In the genomic region with DNA sequence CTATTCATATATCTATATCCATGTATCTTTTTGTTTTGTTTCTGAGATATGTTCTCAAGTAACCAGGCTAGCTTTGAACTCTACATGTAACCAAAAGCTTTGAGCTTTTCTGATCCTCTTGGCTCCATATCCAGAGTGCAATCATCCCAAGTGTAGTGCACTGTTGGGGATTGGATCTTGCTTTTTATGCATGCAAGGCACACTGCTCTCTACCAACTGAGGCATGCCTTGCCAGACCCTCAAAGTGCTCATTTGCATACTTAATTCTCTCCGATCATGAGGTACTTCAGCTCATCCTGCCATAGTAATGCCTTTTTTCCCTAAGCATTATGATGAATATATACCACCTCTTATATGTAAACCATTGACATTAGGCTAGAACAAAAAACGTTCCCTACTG, we compare ENCODE assay signal across 27 mouse cellular contexts. TPM values are rescaled to one million over a fixed set of nuclear protein-coding genes. Genes with fewer than 3 reads are reported as not detected.
A peak's percentile ranks its signal among the peaks of the same experiment; 100 is the strongest.
DNase-seq lines count a peak whose midpoint lies in the region; ATAC-seq and TF ChIP-seq lines count a peak whose summit lies in the region.
"Had no signal": no experiment of that assay in that cellular context is flagged by ENCODE, and none has a peak within 500 bp of the region (broad histone marks: within the 10 kb centered on the region; RNA-seq: fewer than 3 reads in every experiment).

No protein-coding gene starts in this region.

- peaks cover 11% of the 10 kb centered on the region for H3K36me3 ChIP-seq in forebrain, embryonic 16.5 days (ENCODE audit: control insufficient read depth, insufficient read depth)
- peaks cover 15% of the 10 kb centered on the region for H3K36me3 ChIP-seq in forebrain, embryonic 12.5 days (replicated peaks)
- peaks cover 16% of the 10 kb centered on the region for H3K36me3 ChIP-seq in hindbrain, postnatal 0 days (ENCODE audit: insufficient read depth, low read length)
- H3K36me3 ChIP-seq in hindbrain, embryonic 16.5 days (ENCODE audit: control insufficient read depth, insufficient read depth, low read length), result peaks cover 11% of the 10 kb centered on the region
- peaks cover 10% of the 10 kb centered on the region for H3K36me3 ChIP-seq in neural tube, embryonic 12.5 days
- H3K36me3 ChIP-seq in neural tube, embryonic 15.5 days, result peaks cover 12% of the 10 kb centered on the region

- no peaks in the 10 kb centered on the region for H3K9me3 ChIP-seq in forebrain, embryonic 16.5 days (ENCODE audit: control insufficient read depth, low read length)
- H3K9me3 ChIP-seq in forebrain, embryonic 12.5 days, result no peaks in the 10 kb centered on the region
- H3K9me3 ChIP-seq in hindbrain, postnatal 0 days (ENCODE audit: low read length), result no peaks in the 10 kb centered on the region
- H3K9me3 ChIP-seq in hindbrain, embryonic 16.5 days (ENCODE audit: control insufficient read depth, low read length), result no peaks in the 10 kb centered on the region
- H3K9me3 ChIP-seq in neural tube, embryonic 12.5 days, result no peaks in the 10 kb centered on the region
- no peaks in the 10 kb centered on the region for H3K9me3 ChIP-seq in neural tube, embryonic 15.5 days (replicated peaks)
- H3K9me3 ChIP-seq: forebrain, embryonic 10.5 days; heart, embryonic 12.5 days; heart, embryonic 15.5 days; hindbrain, embryonic 10.5 days; intestine, embryonic 15.5 days had no signal

- TF ChIP-seq CTCF in hindbrain, postnatal 0 days (IDR thresholded peaks at IDR 0.05; ENCODE audit: low read depth), result no peak

- H3K4me2 ChIP-seq in forebrain, embryonic 16.5 days (ENCODE audit: low read length), result no peak overlapping the region
- no peak overlapping the region for H3K4me2 ChIP-seq in forebrain, embryonic 12.5 days
- H3K4me2 ChIP-seq in hindbrain, postnatal 0 days (ENCODE audit: low read depth, low read length), result no peak overlapping the region
- no peak overlapping the region for H3K4me2 ChIP-seq in hindbrain, embryonic 16.5 days (ENCODE audit: low read length)
- H3K4me2 ChIP-seq in neural tube, embryonic 12.5 days (replicated peaks), result no peak overlapping the region
- no peak overlapping the region for H3K4me2 ChIP-seq in neural tube, embryonic 15.5 days
- H3K4me2 ChIP-seq: heart, embryonic 12.5 days; heart, embryonic 15.5 days; intestine, embryonic 15.5 days had no signal

- H3K27ac ChIP-seq in forebrain, embryonic 16.5 days (ENCODE audit: low read length), result no peak overlapping the region
- H3K27ac ChIP-seq in forebrain, embryonic 12.5 days, result no peak overlapping the region
- H3K27ac ChIP-seq in hindbrain, postnatal 0 days, result no peak overlapping the region
- no peak overlapping the region for H3K27ac ChIP-seq in hindbrain, embryonic 16.5 days (ENCODE audit: low read depth, low read length)
- H3K27ac ChIP-seq in neural tube, embryonic 12.5 days, result no peak overlapping the region
- H3K27ac ChIP-seq in neural tube, embryonic 15.5 days (replicated peaks), result no peak overlapping the region
- H3K27ac ChIP-seq: forebrain, embryonic 10.5 days; heart, embryonic 15.5 days; hindbrain, embryonic 10.5 days; intestine, embryonic 15.5 days had no signal

- H3K4me3 ChIP-seq in forebrain, embryonic 16.5 days (replicated peaks; ENCODE audit: low read length), result no peak overlapping the region
- H3K4me3 ChIP-seq in forebrain, embryonic 12.5 days (replicated peaks), result no peak overlapping the region
- no peak overlapping the region for H3K4me3 ChIP-seq in hindbrain, postnatal 0 days (ENCODE audit: low read length)
- no peak overlapping the region for H3K4me3 ChIP-seq in hindbrain, embryonic 16.5 days (ENCODE audit: low read length)
- H3K4me3 ChIP-seq in neural tube, embryonic 12.5 days, result no peak overlapping the region
- no peak overlapping the region for H3K4me3 ChIP-seq in neural tube, embryonic 15.5 days (replicated peaks)
- H3K4me3 ChIP-seq: forebrain, embryonic 10.5 days; heart, embryonic 12.5 days; heart, embryonic 15.5 days; hindbrain, embryonic 10.5 days; intestine, embryonic 15.5 days had no signal

- peak; percentile 65; the same call in 1 of the 2 replicates for ATAC-seq in forebrain, embryonic 16.5 days
- ATAC-seq in forebrain, embryonic 12.5 days (ENCODE audit: low FRiP score), result no peak
- no peak; the same call in 1 of the 2 replicates for ATAC-seq in hindbrain, postnatal 0 days
- no peak for ATAC-seq in hindbrain, embryonic 16.5 days
- 0 out of 2 replicates have a peak, but pooled peaks have one; percentile 53 for ATAC-seq in neural tube, embryonic 12.5 days (ENCODE audit: low FRiP score, low read depth)
- ATAC-seq in neural tube, embryonic 15.5 days (ENCODE audit: low FRiP score), result no peak; the same call in 1 of the 2 replicates
- ATAC-seq: activated CD4-positive, CD25-positive, alpha-beta regulatory T cell, adult 4 months; forebrain, embryonic 14.5 days; intestine, embryonic 15.5 days had no signal

- peak; percentile 10 for DNase-seq in hindbrain, postnatal 0 days (ENCODE audit: low spot score)
- DNase-seq: adrenal gland, adult 8-10 months; adrenal gland, postnatal 25 days; cerebellum, adult 18-20 months; cerebellum, adult 9-10 months; cerebellum, postnatal 14 days; gastrocnemius, postnatal 25 days; heart, adult 18-20 months; heart, postnatal 10 days; heart, postnatal 36 days had no signal

- H3K4me1 ChIP-seq in forebrain, embryonic 16.5 days (replicated peaks; ENCODE audit: control insufficient read depth, insufficient read depth, low read length), result no peaks in the 10 kb centered on the region; the same call in 1 of the 2 replicates
- H3K4me1 ChIP-seq in forebrain, embryonic 12.5 days, result no peaks in the 10 kb centered on the region
- H3K4me1 ChIP-seq in hindbrain, postnatal 0 days (ENCODE audit: insufficient read depth, low read length), result no peaks in the 10 kb centered on the region
- H3K4me1 ChIP-seq in hindbrain, embryonic 16.5 days (ENCODE audit: control insufficient read depth, insufficient read depth, low read depth, low read length), result no peaks in the 10 kb centered on the region
- no peaks in the 10 kb centered on the region for H3K4me1 ChIP-seq in neural tube, embryonic 12.5 days
- H3K4me1 ChIP-seq in neural tube, embryonic 15.5 days, result no peaks in the 10 kb centered on the region
- H3K4me1 ChIP-seq: forebrain, embryonic 10.5 days; hindbrain, embryonic 10.5 days; intestine, embryonic 15.5 days had no signal

- 57% methylated on average over 2 of the region's 2 CpGs for WGBS in forebrain, embryonic 16.5 days
- 64% methylated on average over 2 of the region's 2 CpGs for whole genome bisulfite sequencing in forebrain, embryonic 12.5 days
- 62% methylated on average over 2 of the region's 2 CpGs for WGBS in hindbrain, postnatal 0 days
- 66% methylated on average over 2 of the region's 2 CpGs for WGBS in hindbrain, embryonic 16.5 days
- 79% methylated on average over 2 of the region's 2 CpGs for WGBS in neural tube, embryonic 12.5 days
- WGBS in neural tube, embryonic 15.5 days, result 64% methylated on average over 2 of the region's 2 CpGs

- no peak overlapping the region for H3K9ac ChIP-seq in forebrain, embryonic 16.5 days (replicated peaks; ENCODE audit: low read depth, low read length)
- no peak overlapping the region for H3K9ac ChIP-seq in forebrain, embryonic 12.5 days
- no peak overlapping the region for H3K9ac ChIP-seq in hindbrain, postnatal 0 days (replicated peaks; ENCODE audit: low read length)
- no peak overlapping the region for H3K9ac ChIP-seq in hindbrain, embryonic 16.5 days (ENCODE audit: low read depth, low read length)
- no peak overlapping the region for H3K9ac ChIP-seq in neural tube, embryonic 12.5 days
- H3K9ac ChIP-seq in neural tube, embryonic 15.5 days (replicated peaks), result no peak overlapping the region
- H3K9ac ChIP-seq: heart, embryonic 12.5 days; heart, embryonic 15.5 days; intestine, embryonic 15.5 days had no signal

- no peaks in the 10 kb centered on the region for H3K27me3 ChIP-seq in forebrain, embryonic 16.5 days (replicated peaks; ENCODE audit: control insufficient read depth, insufficient read depth, low read length)
- H3K27me3 ChIP-seq in forebrain, embryonic 12.5 days, result no peaks in the 10 kb centered on the region
- H3K27me3 ChIP-seq in hindbrain, postnatal 0 days (ENCODE audit: insufficient read depth, low read length), result no peaks in the 10 kb centered on the region
- H3K27me3 ChIP-seq in hindbrain, embryonic 16.5 days (replicated peaks; ENCODE audit: control insufficient read depth, insufficient read depth, low read length), result no peaks in the 10 kb centered on the region
- H3K27me3 ChIP-seq in neural tube, embryonic 12.5 days (replicated peaks), result no peaks in the 10 kb centered on the region
- H3K27me3 ChIP-seq in neural tube, embryonic 15.5 days (replicated peaks), result no peaks in the 10 kb centered on the region
- H3K27me3 ChIP-seq: heart, embryonic 12.5 days; heart, embryonic 15.5 days; intestine, embryonic 15.5 days had no signal

RNA-seq across cellular contexts. Expression of a gene that starts 35.3 kb away (rescaled TPM):
- polyA plus RNA-seq in forebrain, embryonic 16.5 days (2015; fragmentation: Nextera tagmentation; extraction: Ambion mirVana), result 82.6 and 88.9 TPM in 2 replicates
- 90.6 and 97.5 TPM in 2 replicates for polyA plus RNA-seq in forebrain, embryonic 12.5 days (2016; fragmentation: Nextera tagmentation; extraction: Ambion mirVana)
- total RNA-seq in hindbrain, postnatal 0 days (2014; rRNA removed), result 29.4 and 30.0 TPM in 2 replicates
- polyA plus RNA-seq in hindbrain, postnatal 0 days (2015; fragmentation: Nextera tagmentation; extraction: Ambion mirVana), result 110 and 112 TPM in 2 replicates
- 69.7 and 75.8 TPM in 2 replicates for polyA plus RNA-seq in hindbrain, embryonic 16.5 days (2015; fragmentation: Nextera tagmentation; extraction: Ambion mirVana)
- polyA plus RNA-seq in neural tube, embryonic 12.5 days (2016; fragmentation: Nextera tagmentation; extraction: Ambion mirVana), result 83.4 and 88.5 TPM in 2 replicates
- polyA plus RNA-seq in neural tube, embryonic 15.5 days (2015; fragmentation: Nextera tagmentation; extraction: Ambion mirVana), result 76.5 and 83.2 TPM in 2 replicates

RNA-seq across cellular contexts. Expression of a gene that starts 36.0 kb away (rescaled TPM):
- 128 and 147 TPM in 2 replicates for polyA plus RNA-seq in forebrain, embryonic 16.5 days (2015; fragmentation: Nextera tagmentation; extraction: Ambion mirVana)
- polyA plus RNA-seq in forebrain, embryonic 12.5 days (2016; fragmentation: Nextera tagmentation; extraction: Ambion mirVana), result 33.8 and 34.7 TPM in 2 replicates
- 91.6 and 105 TPM in 2 replicates for total RNA-seq in hindbrain, postnatal 0 days (2014; rRNA removed)
- polyA plus RNA-seq in hindbrain, postnatal 0 days (2015; fragmentation: Nextera tagmentation; extraction: Ambion mirVana), result 166 and 168 TPM in 2 replicates
- polyA plus RNA-seq in hindbrain, embryonic 16.5 days (2015; fragmentation: Nextera tagmentation; extraction: Ambion mirVana), result 171 and 186 TPM in 2 replicates
- 73.1 and 84.9 TPM in 2 replicates for polyA plus RNA-seq in neural tube, embryonic 12.5 days (2016; fragmentation: Nextera tagmentation; extraction: Ambion mirVana)
- 144 and 164 TPM in 2 replicates for polyA plus RNA-seq in neural tube, embryonic 15.5 days (2015; fragmentation: Nextera tagmentation; extraction: Ambion mirVana)

RNA-seq across cellular contexts. Expression of a gene that starts 39.4 kb away (rescaled TPM):
- not detected in 2 replicates for polyA plus RNA-seq in forebrain, embryonic 16.5 days (2015; fragmentation: Nextera tagmentation; extraction: Ambion mirVana)
- polyA plus RNA-seq in forebrain, embryonic 12.5 days (2016; fragmentation: Nextera tagmentation; extraction: Ambion mirVana), result not detected in 2 replicates
- 1.2 and 1.3 TPM in 2 replicates for total RNA-seq in hindbrain, postnatal 0 days (2014; rRNA removed)
- polyA plus RNA-seq in hindbrain, postnatal 0 days (2015; fragmentation: Nextera tagmentation; extraction: Ambion mirVana), result 0.34 and 0.35 TPM in 2 replicates
- polyA plus RNA-seq in hindbrain, embryonic 16.5 days (2015; fragmentation: Nextera tagmentation; extraction: Ambion mirVana), result 0.37 and 0.44 TPM in 2 replicates
- polyA plus RNA-seq in neural tube, embryonic 12.5 days (2016; fragmentation: Nextera tagmentation; extraction: Ambion mirVana), result not detected in 2 replicates
- polyA plus RNA-seq in neural tube, embryonic 15.5 days (2015; fragmentation: Nextera tagmentation; extraction: Ambion mirVana), result 0.20 and 0.28 TPM in 2 replicates
- total RNA-seq: adrenal gland, adult 8-10 months; adrenal gland, postnatal 25 days; ES-E14; gastrocnemius, adult 8-10 months; gastrocnemius, postnatal 25 days; heart, postnatal 36 days had no signal
- polyA plus RNA-seq: activated CD4-positive, CD25-positive, alpha-beta regulatory T cell, adult 4 months; embryonic facial prominence, embryonic 11.5 days; embryonic facial prominence, embryonic 14.5 days; forebrain, embryonic 10.5 days; forebrain, embryonic 14.5 days; gonadal fat pad, adult 2 months; heart, embryonic 12.5 days; heart, embryonic 15.5 days; hindbrain, embryonic 10.5 days; intestine, embryonic 15.5 days had no signal

Comparison
In these comparisons a context has a peak if more than half of its experiments do, and no peak if none do; other contexts are left out.
1. ATAC-seq: peak in forebrain, embryonic 16.5 days (single experiment) and neural tube, embryonic 12.5 days (single experiment); none in forebrain, embryonic 12.5 days (single experiment), hindbrain, postnatal 0 days (single experiment), hindbrain, embryonic 16.5 days (single experiment) and neural tube, embryonic 15.5 days (single experiment).